Mouse (Mus musculus): ENCODE results near the gene Abracl. TPM values are rescaled to one million over a fixed set of nuclear protein-coding genes. Genes with fewer than 3 reads are reported as not detected.

Gene Abracl
- total and polyA plus RNA-seq, 2 experiments from 2014 or later, result 19.2 to 42.0 TPM

DNA sequence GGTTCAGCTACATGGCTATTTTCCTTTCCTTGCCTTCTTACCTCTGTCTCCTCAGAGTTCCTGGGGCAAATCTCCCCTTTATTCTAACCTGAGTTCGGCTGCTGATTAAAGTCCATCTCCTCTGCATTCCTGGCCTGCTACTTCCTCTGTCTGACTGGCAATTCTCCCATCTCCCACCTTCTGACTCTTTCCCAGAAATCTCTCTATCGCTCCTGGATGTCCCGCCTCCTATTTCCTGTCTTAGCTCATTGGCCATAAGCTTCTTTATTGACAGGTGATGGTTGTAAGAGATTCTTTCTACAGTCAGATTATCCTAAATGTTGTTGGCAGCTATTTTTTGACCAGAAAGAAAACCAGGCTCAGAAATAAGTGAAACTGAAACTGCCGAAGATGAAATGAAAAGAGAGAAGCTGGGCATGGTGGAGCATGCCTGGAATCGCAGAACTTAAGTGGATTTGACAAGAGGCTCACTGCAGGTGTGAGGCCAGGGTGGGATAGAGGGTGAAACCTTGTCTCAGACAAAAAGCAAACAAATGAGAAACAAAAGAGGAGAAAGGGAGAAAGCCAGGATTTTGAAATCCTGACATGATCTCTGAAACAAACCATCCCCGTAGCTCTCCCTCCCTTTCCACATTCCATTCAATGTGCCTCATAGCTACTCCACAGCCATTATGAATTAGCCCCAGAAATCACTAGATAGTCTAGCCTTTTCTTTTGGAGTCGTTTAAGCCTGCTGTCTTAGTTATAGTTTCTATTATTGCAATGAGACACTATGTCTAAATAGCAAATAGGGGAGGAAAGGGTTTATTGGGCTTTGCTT is 17.7 kb downstream of the Abracl start:
- H3K36me3 ChIP-seq (ENCODE audit: insufficient read depth, low read length), result no peaks in the 10 kb centered on the region; the same call in 1 of the 2 replicates
- H3K9ac ChIP-seq (replicated peaks; ENCODE audit: low read length, poor library complexity, severe bottlenecking), result no peak overlapping the region
- ATAC-seq (ENCODE audit: low FRiP score) (no peak), DNase-seq (ENCODE audit: low spot score) (no peak)
- 82% methylated on average over 7 of the region's 7 CpGs for WGBS
- H3K9me3 ChIP-seq (ENCODE audit: low read length), result no peaks in the 10 kb centered on the region
- no peaks in the 10 kb centered on the region for H3K27me3 ChIP-seq (ENCODE audit: insufficient read depth, low read length)
- no peaks in the 10 kb centered on the region for H3K4me1 ChIP-seq (ENCODE audit: insufficient read depth, low read length)
- no peak overlapping the region for H3K4me3 ChIP-seq (ENCODE audit: low read depth, low read length)
- no peak overlapping the region for H3K27ac ChIP-seq (ENCODE audit: low read depth, low read length)
- no peak overlapping the region for H3K4me2 ChIP-seq (ENCODE audit: low read depth, low read length, poor library complexity, severe bottlenecking)
- no peak for TF ChIP-seq CTCF (IDR thresholded peaks at IDR 0.05)

DNA sequence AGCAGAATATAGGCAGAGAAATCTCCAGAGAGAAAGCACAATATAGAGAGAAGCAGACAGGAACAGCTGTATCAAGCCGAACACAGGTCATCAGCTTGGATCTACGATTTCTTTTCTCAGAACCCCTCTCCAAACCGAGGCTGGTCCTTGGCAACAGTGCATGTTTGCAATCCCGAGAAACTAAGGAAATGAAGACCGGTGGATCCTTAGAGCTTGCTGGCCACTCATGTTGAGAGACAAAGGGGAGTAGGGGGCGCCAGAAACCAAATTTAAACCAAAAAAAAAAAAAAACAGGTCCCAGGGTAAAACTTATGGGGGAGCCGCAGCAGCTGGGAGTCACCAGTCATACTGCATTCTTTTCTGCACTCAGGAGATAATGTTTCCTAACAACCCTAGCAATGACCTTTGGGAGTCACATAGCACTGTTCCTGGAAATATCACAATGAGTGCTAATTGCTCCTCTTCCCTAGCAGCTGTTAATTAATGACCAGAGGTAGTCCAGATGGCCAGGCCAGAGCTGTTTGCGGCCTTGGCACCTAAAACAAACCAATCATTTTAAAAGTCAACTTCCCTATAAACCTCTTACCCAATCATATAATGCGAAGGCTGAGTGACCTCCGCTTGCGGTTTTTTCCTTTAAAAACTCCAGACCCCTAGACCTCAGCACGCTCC is 19.0 kb downstream of the Abracl start:
- WGBS, result 85% methylated on average over 12 of the region's 12 CpGs
- ATAC-seq (ENCODE audit: low FRiP score), result no peak
- H3K4me2 ChIP-seq (ENCODE audit: low read depth, low read length, poor library complexity, severe bottlenecking), result no peak overlapping the region

DNA sequence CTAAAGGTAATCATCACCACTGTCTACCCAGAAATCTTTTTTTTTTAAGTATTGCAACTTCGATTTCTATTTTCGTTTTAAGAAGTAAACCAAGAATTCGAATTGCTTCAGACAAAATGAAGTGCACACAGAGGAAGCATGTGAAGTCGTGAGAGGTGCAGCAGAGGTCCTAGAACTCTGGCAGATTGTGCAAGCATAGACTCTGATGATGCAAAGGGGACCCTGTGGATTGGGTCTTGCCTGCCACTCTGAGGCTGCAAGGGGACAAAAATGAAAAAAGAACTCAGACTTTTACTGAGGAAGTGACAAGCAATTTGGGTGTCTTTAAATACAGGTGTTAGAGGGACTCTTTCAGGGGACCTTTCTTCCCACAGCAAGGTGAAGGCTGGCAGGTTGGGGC is 32.5 kb downstream of the Abracl start:
- Histone ChIP-seq H3K4me3 (ENCODE audit: low read depth, low read length) (no peak overlapping the region), H3K9ac (replicated peaks; ENCODE audit: low read length, poor library complexity, severe bottlenecking) (no peak overlapping the region), H3K9me3 (ENCODE audit: low read length) (no peaks in the 10 kb centered on the region), H3K4me1 (ENCODE audit: insufficient read depth, low read length) (no peaks in the 10 kb centered on the region), H3K27ac (ENCODE audit: low read depth, low read length) (no peak overlapping the region), H3K27me3 (ENCODE audit: insufficient read depth, low read length) (no peaks in the 10 kb centered on the region), H3K4me2 (ENCODE audit: low read depth, low read length, poor library complexity, severe bottlenecking) (no peak overlapping the region), H3K36me3 (ENCODE audit: insufficient read depth, low read length) (no peaks in the 10 kb centered on the region)
- no peak for ATAC-seq (ENCODE audit: low FRiP score)
- no peak for TF ChIP-seq CTCF (IDR thresholded peaks at IDR 0.05)
- WGBS, result 87% methylated on average over 4 of the region's 4 CpGs
- DNase-seq (ENCODE audit: low spot score), result no peak

More for the DNA sequence above, 19.0 kb downstream of the Abracl start:
- DNase-seq (ENCODE audit: low spot score), result no peak
- Histone ChIP-seq H3K9ac (replicated peaks; ENCODE audit: low read length, poor library complexity, severe bottlenecking) (no peak overlapping the region), H3K4me1 (ENCODE audit: insufficient read depth, low read length) (no peaks in the 10 kb centered on the region), H3K27ac (ENCODE audit: low read depth, low read length) (no peak overlapping the region), H3K4me3 (ENCODE audit: low read depth, low read length) (no peak overlapping the region), H3K36me3 (ENCODE audit: insufficient read depth, low read length) (no peaks in the 10 kb centered on the region), H3K9me3 (ENCODE audit: low read length) (no peaks in the 10 kb centered on the region), H3K27me3 (ENCODE audit: insufficient read depth, low read length) (no peaks in the 10 kb centered on the region)
- no peak for TF ChIP-seq CTCF (IDR thresholded peaks at IDR 0.05)

DNA sequence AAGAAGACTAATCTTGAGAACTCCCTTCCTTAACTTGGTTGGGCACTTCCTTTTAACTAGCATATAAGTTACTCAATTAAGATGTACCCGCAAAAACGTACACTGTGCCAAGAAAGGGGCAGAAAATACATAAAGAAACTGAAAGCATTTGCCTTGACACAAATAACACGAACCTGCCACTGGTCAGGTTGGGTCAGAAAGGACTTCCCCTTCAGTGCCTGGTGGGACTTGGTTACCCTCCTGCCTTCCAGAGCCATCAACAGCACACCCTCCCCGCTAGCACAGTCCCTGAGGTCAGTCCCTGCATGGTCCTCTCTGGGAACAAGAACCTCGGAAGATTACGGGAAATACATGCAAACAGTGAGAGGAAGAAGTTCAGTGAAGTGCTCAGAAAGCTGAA is 34.0 kb downstream of the Abracl start:
- no peak overlapping the region for H3K27ac ChIP-seq (ENCODE audit: low read depth, low read length)
- H3K27me3 ChIP-seq (ENCODE audit: insufficient read depth, low read length), result no peaks in the 10 kb centered on the region
- H3K4me2 ChIP-seq (ENCODE audit: low read depth, low read length, poor library complexity, severe bottlenecking), result no peak overlapping the region
- no peak overlapping the region for H3K9ac ChIP-seq (replicated peaks; ENCODE audit: low read length, poor library complexity, severe bottlenecking)
- H3K9me3 ChIP-seq (ENCODE audit: low read length), result no peaks in the 10 kb centered on the region
- H3K4me1 ChIP-seq (ENCODE audit: insufficient read depth, low read length), result no peaks in the 10 kb centered on the region
- H3K4me3 ChIP-seq (ENCODE audit: low read depth, low read length), result no peak overlapping the region
- DNase-seq (ENCODE audit: low spot score) (no peak), ATAC-seq (ENCODE audit: low FRiP score) (no peak)
- no peaks in the 10 kb centered on the region for H3K36me3 ChIP-seq (ENCODE audit: insufficient read depth, low read length)
- no peak for TF ChIP-seq CTCF (IDR thresholded peaks at IDR 0.05)
- 76% methylated on average over 6 of the region's 6 CpGs for WGBS

DNA sequence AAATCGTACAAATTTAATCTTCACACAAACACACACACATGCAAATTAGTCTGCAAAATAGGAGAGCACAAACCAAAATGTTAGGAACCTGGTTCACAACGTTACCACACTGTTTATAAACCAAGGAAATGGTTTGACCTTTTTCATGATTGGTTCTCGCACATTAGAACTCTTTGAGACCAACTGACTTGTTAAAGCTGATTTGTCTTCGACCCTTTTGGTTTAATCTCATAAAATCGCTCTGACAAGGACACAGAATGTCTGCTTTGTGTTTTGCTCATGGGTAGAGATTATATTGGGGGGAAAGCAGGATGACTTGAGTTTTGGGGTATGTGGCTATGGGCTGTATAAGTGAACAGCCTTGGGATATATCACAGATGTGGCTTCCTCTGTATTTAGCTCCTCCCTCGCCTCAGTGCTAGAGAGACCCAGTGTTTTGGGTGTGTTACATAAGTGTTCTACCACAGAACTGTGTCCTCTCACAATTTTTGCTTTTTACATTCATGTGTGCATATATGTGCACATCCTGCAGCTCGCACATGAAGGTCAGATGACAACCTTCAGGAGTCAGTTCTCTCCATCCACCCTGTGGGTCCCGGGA is 35.2 kb downstream of the Abracl start:
- Histone ChIP-seq H3K9me3 (ENCODE audit: low read length) (no peaks in the 10 kb centered on the region), H3K36me3 (ENCODE audit: insufficient read depth, low read length) (no peaks in the 10 kb centered on the region), H3K9ac (replicated peaks; ENCODE audit: low read length, poor library complexity, severe bottlenecking) (no peak overlapping the region), H3K27me3 (ENCODE audit: insufficient read depth, low read length) (no peaks in the 10 kb centered on the region), H3K27ac (ENCODE audit: low read depth, low read length) (no peak overlapping the region), H3K4me1 (ENCODE audit: insufficient read depth, low read length) (no peaks in the 10 kb centered on the region), H3K4me2 (ENCODE audit: low read depth, low read length, poor library complexity, severe bottlenecking) (no peak overlapping the region), H3K4me3 (ENCODE audit: low read depth, low read length) (no peak overlapping the region)
- no peak for ATAC-seq (ENCODE audit: low FRiP score)
- no peak for DNase-seq (ENCODE audit: low spot score)
- TF ChIP-seq CTCF (IDR thresholded peaks at IDR 0.05), result no peak
- 85% methylated on average over 8 of the region's 8 CpGs for WGBS

DNA sequence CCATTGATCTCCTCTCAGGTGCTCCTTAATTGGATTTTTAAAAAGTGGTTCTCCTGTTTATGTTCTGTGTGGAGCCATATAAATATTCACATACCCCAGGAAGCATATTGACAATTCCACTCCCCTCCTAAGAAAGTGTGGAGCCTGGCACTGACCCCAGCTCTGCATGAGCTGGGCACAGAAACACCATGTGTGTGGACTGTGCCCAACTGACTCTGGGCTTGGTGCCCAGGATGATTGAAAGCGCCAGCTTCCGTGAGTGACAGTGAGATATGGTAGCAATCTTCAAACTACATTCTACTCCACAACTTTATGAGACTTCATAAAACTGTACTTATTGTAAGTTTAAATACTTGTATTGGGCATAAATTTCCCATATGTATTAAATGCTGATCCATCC is 39.8 kb downstream of the Abracl start:
- H3K27ac ChIP-seq (ENCODE audit: low read depth, low read length), result no peak overlapping the region
- H3K9me3 ChIP-seq (ENCODE audit: low read length), result no peaks in the 10 kb centered on the region
- no peaks in the 10 kb centered on the region for H3K27me3 ChIP-seq (ENCODE audit: insufficient read depth, low read length)
- H3K36me3 ChIP-seq (ENCODE audit: insufficient read depth, low read length), result no peaks in the 10 kb centered on the region
- H3K4me2 ChIP-seq (ENCODE audit: low read depth, low read length, poor library complexity, severe bottlenecking), result no peak overlapping the region
- TF ChIP-seq CTCF (IDR thresholded peaks at IDR 0.05), result no peak
- WGBS, result 76% methylated on average over 2 of the region's 2 CpGs
- DNase-seq (ENCODE audit: low spot score) (peak; percentile 75), ATAC-seq (ENCODE audit: low FRiP score) (no peak)
- H3K9ac ChIP-seq (replicated peaks; ENCODE audit: low read length, poor library complexity, severe bottlenecking), result no peak overlapping the region
- H3K4me1 ChIP-seq (ENCODE audit: insufficient read depth, low read length), result no peaks in the 10 kb centered on the region
- no peak overlapping the region for H3K4me3 ChIP-seq (ENCODE audit: low read depth, low read length)
